Mouse (Mus musculus): Measurements from ENCODE around the gene Tmem132b. TPM values are rescaled to one million over a fixed set of nuclear protein-coding genes. Genes with fewer than 3 reads are reported as not detected.

Tmem132b gene
- polyA plus RNA-seq, 1 experiment from 2014 or later = 0.21 TPM

GRCm38 (mm10) chr5:125546293-125546692 lies 14.7 kb downstream of the Tmem132b start:
- H3K4me2 ChIP-seq (replicated peaks; ENCODE audit: low read depth) = no peak overlapping the region
- H3K4me1 ChIP-seq (replicated peaks; ENCODE audit: control insufficient read depth, insufficient read depth) = no peaks in the 10 kb centered on the region
- no peaks in the 10 kb centered on the region for H3K36me3 ChIP-seq (ENCODE audit: control insufficient read depth, insufficient read depth, low read length)
- H3K27me3 ChIP-seq (ENCODE audit: control insufficient read depth, insufficient read depth, low read length) = no peaks in the 10 kb centered on the region
- DNase-seq (ENCODE audit: low spot score) (no peak), ATAC-seq (ENCODE audit: low FRiP score, low TSS enrichment) (no peak)
- no peaks in the 10 kb centered on the region for H3K9me3 ChIP-seq (ENCODE audit: control insufficient read depth, low read length)
- H3K27ac ChIP-seq (replicated peaks) = no peak overlapping the region
- TF ChIP-seq CTCF (IDR thresholded peaks at IDR 0.05; ENCODE audit: low read depth) (no peak), EP300 (optimal IDR thresholded peaks at IDR 0.05) (no peak)
- 26% methylated on average over 13 of the region's 13 CpGs for WGBS
- H3K4me3 ChIP-seq (ENCODE audit: low read depth, low read length) = no peak overlapping the region
- no peak overlapping the region for H3K9ac ChIP-seq (ENCODE audit: low read length)

GRCm38 (mm10) chr5:125549750-125550489 lies 18.3 kb downstream of the Tmem132b start:
- TF ChIP-seq EP300 (optimal IDR thresholded peaks at IDR 0.05) (no peak), CTCF (IDR thresholded peaks at IDR 0.05; ENCODE audit: low read depth) (no peak)
- no peak for ATAC-seq (ENCODE audit: low FRiP score, low TSS enrichment)

GRCm38 (mm10) chr5:125555732-125556131 lies 24.2 kb downstream of the Tmem132b start:
- Histone ChIP-seq H3K9ac (ENCODE audit: low read length) (no peak overlapping the region), H3K27ac (replicated peaks) (no peak overlapping the region), H3K4me2 (replicated peaks; ENCODE audit: low read depth) (no peak overlapping the region), H3K9me3 (ENCODE audit: control insufficient read depth, low read length) (no peaks in the 10 kb centered on the region), H3K4me3 (ENCODE audit: low read depth, low read length) (no peak overlapping the region), H3K36me3 (ENCODE audit: control insufficient read depth, insufficient read depth, low read length) (no peaks in the 10 kb centered on the region), H3K27me3 (ENCODE audit: control insufficient read depth, insufficient read depth, low read length) (no peaks in the 10 kb centered on the region), H3K4me1 (replicated peaks; ENCODE audit: control insufficient read depth, insufficient read depth) (no peaks in the 10 kb centered on the region)
- DNase-seq (ENCODE audit: low spot score) (no peak), ATAC-seq (ENCODE audit: low FRiP score, low TSS enrichment) (no peak)
- 58% methylated on average over 5 of the region's 5 CpGs for WGBS
- no peak for TF ChIP-seq EP300 (optimal IDR thresholded peaks at IDR 0.05)
- no peak for TF ChIP-seq CTCF (IDR thresholded peaks at IDR 0.05; ENCODE audit: low read depth)

More at GRCm38 (mm10) chr5:125549750-125550489, 18.3 kb downstream of the Tmem132b start:
- H3K27me3 ChIP-seq (ENCODE audit: control insufficient read depth, insufficient read depth, low read length) = no peaks in the 10 kb centered on the region
- no peak for DNase-seq (ENCODE audit: low spot score)
- 29% methylated on average over 11 of the region's 11 CpGs for WGBS
- H3K27ac ChIP-seq (replicated peaks) = no peak overlapping the region
- no peak overlapping the region for H3K4me3 ChIP-seq (ENCODE audit: low read depth, low read length)
- no peaks in the 10 kb centered on the region for H3K4me1 ChIP-seq (replicated peaks; ENCODE audit: control insufficient read depth, insufficient read depth)
- no peaks in the 10 kb centered on the region for H3K36me3 ChIP-seq (ENCODE audit: control insufficient read depth, insufficient read depth, low read length)
- no peaks in the 10 kb centered on the region for H3K9me3 ChIP-seq (ENCODE audit: control insufficient read depth, low read length)
- H3K4me2 ChIP-seq (replicated peaks; ENCODE audit: low read depth) = no peak overlapping the region
- H3K9ac ChIP-seq (ENCODE audit: low read length) = no peak overlapping the region

DNA sequence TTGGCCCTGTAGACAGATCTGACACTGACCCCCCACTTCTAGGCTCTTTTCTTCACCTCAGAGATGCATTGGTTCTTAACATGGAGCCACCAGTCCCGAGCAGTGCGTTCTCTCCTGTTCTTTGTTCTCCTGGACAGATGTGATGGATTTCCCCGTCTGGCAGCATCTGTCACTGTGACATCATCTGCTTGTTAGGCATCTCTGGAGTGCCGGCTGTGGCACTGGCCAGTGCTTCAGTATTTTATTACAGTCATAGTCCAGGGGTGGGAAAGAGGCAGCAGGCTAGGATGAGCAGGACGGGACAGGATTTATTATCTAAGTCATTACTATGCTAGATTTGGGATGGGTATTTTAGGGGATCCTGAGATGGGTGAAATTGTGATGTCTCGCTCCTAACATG lies 31.9 kb downstream of the Tmem132b start:
- whole genome bisulfite sequencing = 41% methylated on average over 6 of the region's 6 CpGs
- no peak overlapping the region for H3K27ac ChIP-seq (replicated peaks)
- H3K9ac ChIP-seq (ENCODE audit: low read length) = no peak overlapping the region
- H3K36me3 ChIP-seq (ENCODE audit: control insufficient read depth, insufficient read depth, low read length) = no peaks in the 10 kb centered on the region
- TF ChIP-seq CTCF (IDR thresholded peaks at IDR 0.05; ENCODE audit: low read depth) = no peak
- no peak for TF ChIP-seq EP300 (optimal IDR thresholded peaks at IDR 0.05)
- no peak overlapping the region for H3K4me2 ChIP-seq (replicated peaks; ENCODE audit: low read depth)
- H3K27me3 ChIP-seq (ENCODE audit: control insufficient read depth, insufficient read depth, low read length) = no peaks in the 10 kb centered on the region
- no peak for ATAC-seq (ENCODE audit: low FRiP score, low TSS enrichment)
- H3K9me3 ChIP-seq (ENCODE audit: control insufficient read depth, low read length) = peaks cover 4% of the 10 kb centered on the region
- no peak for DNase-seq (ENCODE audit: low spot score)
- no peak overlapping the region for H3K4me3 ChIP-seq (ENCODE audit: low read depth, low read length)
- no peaks in the 10 kb centered on the region for H3K4me1 ChIP-seq (replicated peaks; ENCODE audit: control insufficient read depth, insufficient read depth)

- peaks cover 4% of the 10 kb centered on the region for H3K9me3 ChIP-seq (ENCODE audit: control insufficient read depth, low read length)
- no peak overlapping the region for H3K9ac ChIP-seq (ENCODE audit: low read length)
- no peak for ATAC-seq (ENCODE audit: low FRiP score, low TSS enrichment)
- H3K4me3 ChIP-seq (ENCODE audit: low read depth, low read length) = no peak overlapping the region
- TF ChIP-seq CTCF (IDR thresholded peaks at IDR 0.05; ENCODE audit: low read depth) (no peak), EP300 (optimal IDR thresholded peaks at IDR 0.05) (no peak)
- H3K4me1 ChIP-seq (replicated peaks; ENCODE audit: control insufficient read depth, insufficient read depth) = no peaks in the 10 kb centered on the region
- no peak for DNase-seq (ENCODE audit: low spot score)
- H3K27ac ChIP-seq (replicated peaks) = no peak overlapping the region
- H3K4me2 ChIP-seq (replicated peaks; ENCODE audit: low read depth) = no peak overlapping the region
- no peaks in the 10 kb centered on the region for H3K27me3 ChIP-seq (ENCODE audit: control insufficient read depth, insufficient read depth, low read length)
- no peaks in the 10 kb centered on the region for H3K36me3 ChIP-seq (ENCODE audit: control insufficient read depth, insufficient read depth, low read length)
- WGBS = 81% methylated on average over 11 of the region's 11 CpGs
These were observed 34.2 kb downstream of the Tmem132b start for GRCm38 (mm10) chr5:125565725-125566124.

DNA sequence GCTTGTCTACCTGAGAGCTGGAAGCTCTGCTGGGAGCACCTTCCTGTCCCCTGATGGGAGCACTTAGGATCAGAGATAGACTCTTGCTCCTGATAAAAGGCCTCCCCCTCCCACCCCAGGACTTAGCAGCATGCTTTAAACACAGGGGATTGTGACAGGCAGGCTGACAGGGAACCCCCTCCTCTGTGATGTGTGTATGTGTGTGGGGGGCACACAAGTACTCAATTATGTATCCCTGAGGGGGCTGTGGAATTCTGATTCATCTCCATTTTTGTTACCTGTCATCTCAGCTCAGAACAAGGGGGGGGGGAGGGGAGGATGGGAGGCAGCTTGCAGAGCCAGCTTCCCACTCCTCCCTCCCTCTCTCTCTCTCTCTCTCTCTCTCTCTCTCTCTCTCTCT lies 36.9 kb downstream of the Tmem132b start:
- Histone ChIP-seq H3K27me3 (ENCODE audit: control insufficient read depth, insufficient read depth, low read length) (no peaks in the 10 kb centered on the region), H3K4me1 (replicated peaks; ENCODE audit: control insufficient read depth, insufficient read depth) (no peaks in the 10 kb centered on the region), H3K9ac (ENCODE audit: low read length) (no peak overlapping the region), H3K4me3 (ENCODE audit: low read depth, low read length) (no peak overlapping the region), H3K9me3 (ENCODE audit: control insufficient read depth, low read length) (no peaks in the 10 kb centered on the region), H3K27ac (replicated peaks) (no peak overlapping the region), H3K36me3 (ENCODE audit: control insufficient read depth, insufficient read depth, low read length) (no peaks in the 10 kb centered on the region), H3K4me2 (replicated peaks; ENCODE audit: low read depth) (no peak overlapping the region)
- TF ChIP-seq CTCF (IDR thresholded peaks at IDR 0.05; ENCODE audit: low read depth) (no peak), EP300 (optimal IDR thresholded peaks at IDR 0.05) (no peak)
- no peak for ATAC-seq (ENCODE audit: low FRiP score, low TSS enrichment)
- no peak for DNase-seq (ENCODE audit: low spot score)

All from stomach, postnatal 0 days (tissue).